Mouse (Mus musculus) liver, embryonic 14.5 days (tissue): ENCODE measurements at regions not wholly inside any gene's neighbourhood (a gene's known extent, or its start where the extent isn't known, plus 50 kb on each side); places are given as distances from the start of the nearest gene placed in this dataset.

Source experiments
- CTCF ChIP-seq: IDR thresholded peaks from 2 replicates; pipeline ENCODE4 v1.5.1; 2016; ENCODE audit warnings: antibody characterized with exemption, low read depth, control low read depth
- EP300 ChIP-seq: IDR thresholded peaks from 2 replicates; pipeline ENCODE4 v1.6.1; 2016; ENCODE audit warnings: antibody characterized with exemption, low read depth

GRCm38 (mm10) chr4:10124252-10124651 is 750.0 kb upstream of the 2610301B20Rik start:
- no peak for TF ChIP-seq CTCF
- no peak for TF ChIP-seq EP300
